Mouse (Mus musculus): ENCODE results near the gene Asb10.
A peak's percentile ranks its signal among the peaks of the same experiment; 100 is the strongest.

The Asb10 gene

DNA sequence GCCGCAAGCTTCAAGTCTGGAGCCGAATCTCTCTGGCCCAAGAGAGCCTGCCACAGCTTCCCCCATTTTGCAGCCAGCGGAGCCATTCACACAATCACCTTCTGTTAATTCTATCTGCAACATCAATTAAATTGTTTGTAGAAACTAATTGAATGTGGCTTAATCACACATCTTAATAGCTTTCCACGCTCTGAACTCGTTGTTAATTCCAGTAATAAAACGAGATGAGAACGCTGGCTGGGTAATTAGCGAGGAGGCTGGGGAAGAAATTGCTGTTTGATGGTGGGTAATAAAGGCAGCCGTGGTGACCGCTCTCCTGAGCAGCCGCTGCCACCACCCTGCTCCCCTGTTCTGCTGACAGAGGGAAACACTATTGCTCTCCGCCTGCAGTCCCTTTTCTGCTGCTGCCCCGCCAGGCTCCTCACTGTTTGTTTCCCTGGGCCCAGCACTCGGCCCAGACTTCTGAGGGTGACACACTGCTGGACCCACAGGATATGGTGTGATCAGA, 50.3 kb downstream of the Asb10 start:
- DNase-seq (ENCODE audit: low spot score), result no peak

DNA sequence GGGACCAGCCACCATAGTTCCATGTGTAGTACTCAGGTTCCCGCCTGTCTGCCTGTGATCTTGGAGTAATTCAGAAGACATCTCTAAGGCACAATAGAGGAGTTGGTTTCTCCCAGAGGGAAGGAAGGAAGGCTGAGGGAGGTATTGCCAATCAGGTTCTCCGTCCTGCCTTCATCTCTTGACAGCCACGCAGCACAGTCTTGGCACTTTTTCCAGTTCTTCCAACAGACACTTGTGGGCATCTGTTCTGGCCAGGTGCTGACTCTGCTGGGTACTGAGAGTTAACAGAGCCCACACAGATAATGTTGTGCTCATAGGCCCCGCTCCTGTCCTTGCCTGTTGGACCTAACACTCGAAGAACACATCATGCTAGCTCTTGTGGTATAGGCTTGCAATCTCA, 54.0 kb downstream of the Asb10 start:
- DNase-seq (ENCODE audit: low spot score), result no peak

DNA sequence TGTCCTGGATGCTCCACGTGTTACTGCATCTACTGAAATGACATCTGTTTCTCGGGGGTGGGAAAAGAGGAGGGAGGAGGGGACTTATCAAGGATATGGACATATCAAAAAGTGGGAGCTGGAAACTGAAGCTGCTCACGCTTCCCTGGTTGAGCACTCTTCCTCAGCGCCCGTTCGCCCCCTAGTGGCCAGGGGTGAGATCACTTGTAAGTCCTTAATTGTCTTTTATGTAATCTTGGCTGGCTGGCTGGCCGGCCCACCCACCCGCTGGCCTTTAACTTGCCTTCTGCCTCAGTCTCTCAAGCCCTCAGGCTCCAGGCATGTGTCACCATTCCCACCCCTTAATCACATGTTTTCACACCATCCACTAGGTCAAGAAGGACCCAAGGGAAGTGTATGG, 54.7 kb downstream of the Asb10 start:
- DNase-seq (ENCODE audit: low spot score), result peak; percentile 65

- no peak for DNase-seq (ENCODE audit: low spot score)
Measured at GRCm38 (mm10) chr5:24484963-24485362, 55.8 kb downstream of the Asb10 start.

DNA sequence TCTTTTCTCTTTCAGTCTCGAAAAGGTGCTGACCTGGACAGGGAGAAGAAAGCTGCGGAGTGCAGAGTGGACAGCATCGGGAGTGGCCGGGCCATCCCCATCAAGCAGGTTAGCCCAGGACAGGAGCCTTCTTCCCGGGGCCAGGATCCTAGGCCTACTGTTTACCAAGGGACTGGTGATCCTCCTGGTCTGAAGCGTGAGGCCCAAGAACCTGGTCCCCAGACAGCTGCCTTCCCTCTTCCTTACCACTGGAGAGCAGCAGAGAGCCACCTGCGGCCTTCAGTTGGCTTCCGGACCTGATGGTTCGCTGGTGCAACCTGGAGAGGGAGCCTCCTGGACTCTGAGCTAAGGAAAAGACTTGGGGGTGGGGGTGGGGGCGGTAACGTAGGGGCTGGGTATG, 57.5 kb downstream of the Asb10 start:
- peak; percentile 49 for DNase-seq (ENCODE audit: low spot score)

Data from ovary, adult 18-20 months (tissue).